Mouse (Mus musculus) bone marrow macrophage, adult 2 months (primary cell): ENCODE results near the gene Ptpn3.

Experiments
- CTCF ChIP-seq: IDR thresholded peaks from 2 replicates; pipeline ENCODE4 v1.5.1; 2012; ENCODE audit warnings: low read depth, mild to moderate bottlenecking, low read length, moderate library complexity
- POLR2A ChIP-seq: IDR thresholded peaks from 2 replicates; pipeline ENCODE4 v1.6.1; 2012; ENCODE audit warnings: mild to moderate bottlenecking, low read depth, low read length, borderline replicate concordance

- TF ChIP-seq POLR2A (no peak), CTCF (no peak)
Measured at GRCm38 (mm10) chr4:57262451-57262850, 39.2 kb downstream of the Ptpn3 start.
